Mouse (Mus musculus): Measurements from ENCODE around the gene Ube2e3. TPM values are rescaled to one million over a fixed set of nuclear protein-coding genes. Genes with fewer than 3 reads are reported as not detected.

The Ube2e3 gene
- total and polyA plus RNA-seq, 2 experiments from 2014 or later: 203 to 237 TPM

- 82% methylated on average over 2 of the region's 2 CpGs for WGBS
- no peak overlapping the region for H3K4me2 ChIP-seq (ENCODE audit: low read depth, low read length)
- no peak for TF ChIP-seq CTCF (IDR thresholded peaks at IDR 0.05; ENCODE audit: low read depth)
- no peak for DNase-seq (ENCODE audit: low spot score)
- no peak overlapping the region for H3K9ac ChIP-seq (replicated peaks; ENCODE audit: low read length)
- no peak overlapping the region for H3K27ac ChIP-seq
- no peaks in the 10 kb centered on the region for H3K27me3 ChIP-seq (ENCODE audit: insufficient read depth, low read length)
- H3K9me3 ChIP-seq (ENCODE audit: low read length): no peaks in the 10 kb centered on the region
- no peak overlapping the region for H3K4me3 ChIP-seq (ENCODE audit: low read length)
- ATAC-seq: no peak
- H3K36me3 ChIP-seq (ENCODE audit: insufficient read depth, low read length): no peaks in the 10 kb centered on the region
- H3K4me1 ChIP-seq (ENCODE audit: insufficient read depth, low read length): no peaks in the 10 kb centered on the region
Measured at GRCm38 (mm10) chr2:78914861-78915260, 46.9 kb downstream of the Ube2e3 start.

GRCm38 (mm10) chr2:78922980-78923674, 55.2 kb downstream of the Ube2e3 start:
- Histone ChIP-seq H3K4me2 (ENCODE audit: low read depth, low read length) (no peak overlapping the region), H3K4me3 (ENCODE audit: low read length) (no peak overlapping the region), H3K9me3 (ENCODE audit: low read length) (no peaks in the 10 kb centered on the region), H3K36me3 (ENCODE audit: insufficient read depth, low read length) (no peaks in the 10 kb centered on the region), H3K27me3 (ENCODE audit: insufficient read depth, low read length) (no peaks in the 10 kb centered on the region), H3K4me1 (ENCODE audit: insufficient read depth, low read length) (no peaks in the 10 kb centered on the region), H3K9ac (replicated peaks; ENCODE audit: low read length) (no peak overlapping the region), H3K27ac (no peak overlapping the region)
- ATAC-seq (no peak), DNase-seq (ENCODE audit: low spot score) (no peak)
- TF ChIP-seq CTCF (IDR thresholded peaks at IDR 0.05; ENCODE audit: low read depth): no peak
- 84% methylated on average over 6 of the region's 6 CpGs for WGBS

GRCm38 (mm10) chr2:78925807-78926206, 57.9 kb downstream of the Ube2e3 start:
- ATAC-seq (no peak), DNase-seq (ENCODE audit: low spot score) (no peak)
- Histone ChIP-seq H3K9me3 (ENCODE audit: low read length) (no peaks in the 10 kb centered on the region), H3K4me3 (ENCODE audit: low read length) (no peak overlapping the region), H3K27me3 (ENCODE audit: insufficient read depth, low read length) (no peaks in the 10 kb centered on the region), H3K9ac (replicated peaks; ENCODE audit: low read length) (no peak overlapping the region), H3K4me1 (ENCODE audit: insufficient read depth, low read length) (no peaks in the 10 kb centered on the region), H3K27ac (no peak overlapping the region), H3K4me2 (ENCODE audit: low read depth, low read length) (no peak overlapping the region), H3K36me3 (ENCODE audit: insufficient read depth, low read length) (no peaks in the 10 kb centered on the region)
- WGBS: 68% methylated on average over 1 of the region's 1 CpGs
- no peak for TF ChIP-seq CTCF (IDR thresholded peaks at IDR 0.05; ENCODE audit: low read depth)

GRCm38 (mm10) chr2:78927625-78928024, 59.7 kb downstream of the Ube2e3 start:
- no peak overlapping the region for H3K4me2 ChIP-seq (ENCODE audit: low read depth, low read length)
- no peak for TF ChIP-seq CTCF (IDR thresholded peaks at IDR 0.05; ENCODE audit: low read depth)
- DNase-seq (ENCODE audit: low spot score) (no peak), ATAC-seq (no peak)
- H3K9ac ChIP-seq (replicated peaks; ENCODE audit: low read length): no peak overlapping the region
- no peak overlapping the region for H3K27ac ChIP-seq
- no peaks in the 10 kb centered on the region for H3K27me3 ChIP-seq (ENCODE audit: insufficient read depth, low read length)
- no peaks in the 10 kb centered on the region for H3K36me3 ChIP-seq (ENCODE audit: insufficient read depth, low read length)
- H3K9me3 ChIP-seq (ENCODE audit: low read length): no peaks in the 10 kb centered on the region
- 83% methylated on average over 3 of the region's 3 CpGs for WGBS
- no peaks in the 10 kb centered on the region for H3K4me1 ChIP-seq (ENCODE audit: insufficient read depth, low read length)
- H3K4me3 ChIP-seq (ENCODE audit: low read length): no peak overlapping the region

GRCm38 (mm10) chr2:78928080-78928479, 60.2 kb downstream of the Ube2e3 start:
- H3K27me3 ChIP-seq (ENCODE audit: insufficient read depth, low read length): no peaks in the 10 kb centered on the region
- no peak overlapping the region for H3K4me3 ChIP-seq (ENCODE audit: low read length)
- no peak for TF ChIP-seq CTCF (IDR thresholded peaks at IDR 0.05; ENCODE audit: low read depth)

GRCm38 (mm10) chr2:78931358-78931757, 63.4 kb downstream of the Ube2e3 start:
- 48% methylated on average over 2 of the region's 2 CpGs for WGBS
- H3K27me3 ChIP-seq (ENCODE audit: insufficient read depth, low read length): no peaks in the 10 kb centered on the region
- peak; percentile 55 for TF ChIP-seq CTCF (IDR thresholded peaks at IDR 0.05; ENCODE audit: low read depth)
- H3K9me3 ChIP-seq (ENCODE audit: low read length): no peaks in the 10 kb centered on the region
- H3K4me1 ChIP-seq (ENCODE audit: insufficient read depth, low read length): no peaks in the 10 kb centered on the region
- H3K4me2 ChIP-seq (ENCODE audit: low read depth, low read length): no peak overlapping the region
- no peak overlapping the region for H3K27ac ChIP-seq
- DNase-seq (ENCODE audit: low spot score) (peak; percentile 51), ATAC-seq (no peak)
- H3K4me3 ChIP-seq (ENCODE audit: low read length): no peak overlapping the region
- H3K36me3 ChIP-seq (ENCODE audit: insufficient read depth, low read length): no peaks in the 10 kb centered on the region
- no peak overlapping the region for H3K9ac ChIP-seq (replicated peaks; ENCODE audit: low read length)

More at GRCm38 (mm10) chr2:78928080-78928479, 60.2 kb downstream of the Ube2e3 start:
- Histone ChIP-seq H3K4me1 (ENCODE audit: insufficient read depth, low read length) (no peaks in the 10 kb centered on the region), H3K9ac (replicated peaks; ENCODE audit: low read length) (no peak overlapping the region), H3K27ac (no peak overlapping the region), H3K9me3 (ENCODE audit: low read length) (no peaks in the 10 kb centered on the region), H3K4me2 (ENCODE audit: low read depth, low read length) (no peak overlapping the region), H3K36me3 (ENCODE audit: insufficient read depth, low read length) (no peaks in the 10 kb centered on the region)
- ATAC-seq: no peak
- DNase-seq (ENCODE audit: low spot score): no peak
- WGBS: 67% methylated on average over 5 of the region's 5 CpGs

- peak; percentile 59; the same call in 1 of the 2 replicates for ATAC-seq
- Histone ChIP-seq H3K4me1 (ENCODE audit: insufficient read depth, low read length) (0 out of 2 replicates have a peak, but pooled peaks cover 5% of the 10 kb centered on the region), H3K4me3 (ENCODE audit: low read length) (peak overlapping the region; percentile 18; the same call in 1 of the 2 replicates), H3K9ac (replicated peaks; ENCODE audit: low read length) (no peak overlapping the region), H3K36me3 (ENCODE audit: insufficient read depth, low read length) (no peaks in the 10 kb centered on the region), H3K27ac (no peak overlapping the region), H3K9me3 (ENCODE audit: low read length) (no peaks in the 10 kb centered on the region), H3K4me2 (ENCODE audit: low read depth, low read length) (peak overlapping the region; percentile 38), H3K27me3 (ENCODE audit: insufficient read depth, low read length) (no peaks in the 10 kb centered on the region)
- peak; percentile 86 for TF ChIP-seq CTCF (IDR thresholded peaks at IDR 0.05; ENCODE audit: low read depth)
- DNase-seq (ENCODE audit: low spot score): peak; percentile 76
- WGBS: 24% methylated on average over 3 of the region's 3 CpGs
Measured at GRCm38 (mm10) chr2:78959451-78959850, 91.5 kb downstream of the Ube2e3 start.
